Comparison of ENCODE assay signal across 20 mouse cellular contexts in genomic region chr5:136980974-136981373, GRCm38 (mm10). TPM values are rescaled to one million over a fixed set of nuclear protein-coding genes. Genes with fewer than 3 reads are reported as not detected.
A peak's percentile ranks its signal among the peaks of the same experiment; 100 is the strongest.
DNase-seq lines count a peak whose midpoint lies in the region; ATAC-seq and TF ChIP-seq lines count a peak whose summit lies in the region.
"Had no signal": no experiment of that assay in that cellular context is flagged by ENCODE, and none has a peak within 500 bp of the region (broad histone marks: within the 10 kb centered on the region; RNA-seq: fewer than 3 reads in every experiment).

No protein-coding gene starts in this region.

- no peak for ATAC-seq in CD4-positive, CD25-positive, alpha-beta regulatory T cell, adult 4 months
- no peak for ATAC-seq in liver, embryonic 14.5 days (ENCODE audit: insufficient read depth)
- ATAC-seq in G1E (ENCODE audit: extremely low read depth, insufficient number of reproducible peaks, low FRiP score, poor library complexity, severe bottlenecking) = no peak

- H3K4me3 ChIP-seq in liver, embryonic 14.5 days (ENCODE audit: insufficient read depth in 1 of 2, low read depth in 2 of 2, low read length in 2 of 2) = no peak overlapping the region
- no peak overlapping the region for H3K4me3 ChIP-seq in G1E (ENCODE audit: low read depth, low read length)
- H3K4me3 ChIP-seq: embryonic facial prominence, embryonic 15.5 days; forebrain, embryonic 12.5 days; hindbrain, embryonic 12.5 days; lung, embryonic 15.5 days; megakaryocyte, embryonic 14.5 days; neural tube, embryonic 12.5 days had no signal

- H3K27ac ChIP-seq in liver, embryonic 14.5 days = no peak overlapping the region
- H3K27ac ChIP-seq: embryonic facial prominence, embryonic 15.5 days; forebrain, embryonic 12.5 days; hindbrain, embryonic 12.5 days; lung, embryonic 15.5 days; neural tube, embryonic 12.5 days had no signal

- no peaks in the 10 kb centered on the region for H3K9me3 ChIP-seq in liver, embryonic 14.5 days (ENCODE audit: control insufficient read depth, low read length)
- no peaks in the 10 kb centered on the region for H3K9me3 ChIP-seq in G1E (replicated peaks)
- H3K9me3 ChIP-seq: embryonic facial prominence, embryonic 15.5 days; forebrain, embryonic 12.5 days; hindbrain, embryonic 12.5 days; lung, embryonic 15.5 days; neural tube, embryonic 12.5 days had no signal

- H3K9ac ChIP-seq in liver, embryonic 14.5 days (replicated peaks) = no peak overlapping the region
- H3K9ac ChIP-seq: embryonic facial prominence, embryonic 15.5 days; forebrain, embryonic 12.5 days; hindbrain, embryonic 12.5 days; lung, embryonic 15.5 days; neural tube, embryonic 12.5 days had no signal

- H3K27me3 ChIP-seq in liver, embryonic 14.5 days (ENCODE audit: control insufficient read depth, insufficient read depth, low read length) = no peaks in the 10 kb centered on the region
- no peaks in the 10 kb centered on the region for H3K27me3 ChIP-seq in G1E (ENCODE audit: insufficient read depth, low read length)
- H3K27me3 ChIP-seq: embryonic facial prominence, embryonic 15.5 days; forebrain, embryonic 12.5 days; hindbrain, embryonic 12.5 days; lung, embryonic 15.5 days; megakaryocyte, embryonic 14.5 days; neural tube, embryonic 12.5 days had no signal

- peaks cover 3% of the 10 kb centered on the region for H3K36me3 ChIP-seq in liver, embryonic 14.5 days (replicated peaks; ENCODE audit: control insufficient read depth, insufficient read depth, low read depth)
- peaks cover 65% of the 10 kb centered on the region for H3K36me3 ChIP-seq in G1E (replicated peaks)

- H3K4me2 ChIP-seq in liver, embryonic 14.5 days (ENCODE audit: low read depth) = no peak overlapping the region
- H3K4me2 ChIP-seq: embryonic facial prominence, embryonic 15.5 days; forebrain, embryonic 12.5 days; hindbrain, embryonic 12.5 days; lung, embryonic 15.5 days; neural tube, embryonic 12.5 days had no signal

- WGBS in liver, embryonic 14.5 days (ENCODE audit: insufficient replicate concordance) = 71% methylated on average over 8 of the region's 8 CpGs

- TF ChIP-seq EP300 in liver, embryonic 14.5 days (IDR thresholded peaks at IDR 0.05; ENCODE audit: low read depth) = no peak

- DNase-seq in CD4-positive, CD25-positive, alpha-beta regulatory T cell, adult 2 months (ENCODE audit: low read depth, low spot score) = peak; percentile 23
- DNase-seq in liver, embryonic 14.5 days (ENCODE audit: low read depth in 3 of 3, low spot score in 3 of 3) = no peak
- DNase-seq in liver (no peak), G1E (ENCODE audit: low spot score) (no peak)
- peak; percentile 18 for DNase-seq in induced T-regulatory cell, adult 2 months (ENCODE audit: low read depth)
- no peak for DNase-seq in kidney, adult 11 months
- DNase-seq in adrenal gland, postnatal 10 days = no peak
- DNase-seq: cerebellum, adult 8-10 months; kidney, adult 2 months; thymus, adult 18-20 months had no signal

- peaks cover 0 to 4% of the 10 kb centered on the region in 2 experiments; a peak in 2 of 4 replicates for H3K4me1 ChIP-seq in liver, embryonic 14.5 days (replicated peaks; ENCODE audit: control insufficient read depth in 2 of 2, insufficient read depth in 2 of 2, low read length in 1 of 2)
- peaks cover 20% of the 10 kb centered on the region for H3K4me1 ChIP-seq in G1E (ENCODE audit: insufficient read depth, low read depth, low read length)

- TF ChIP-seq CTCF in liver, embryonic 14.5 days (IDR thresholded peaks at IDR 0.05; ENCODE audit: low read depth) = peak; percentile 50
- 0 out of 2 replicates have a peak, but pooled peaks have one; percentile 9 for TF ChIP-seq CTCF in G1E (IDR thresholded peaks at IDR 0.05; ENCODE audit: low read depth, low read length)

RNA-seq across cellular contexts. Expression of gene Plod3, which starts 5.8 kb away (rescaled TPM):
- 1 to 10 TPM; 4.4 to 8.8 TPM for polyA plus RNA-seq in CD4-positive, CD25-positive, alpha-beta regulatory T cell, adult 4 months (2017; shearing (Covaris generic))
- 13.8 and 13.9 TPM in 2 replicates for polyA plus RNA-seq in liver, embryonic 14.5 days (2012; rRNA removed)
- 7.2 and 7.5 TPM in 2 replicates for polyA plus RNA-seq in liver, embryonic 14.5 days (2014; fragmentation: Nextera tagmentation; extraction: Ambion mirVana)
- total RNA-seq in G1E (2014; fragmentation: Nextera tagmentation) = 21.4 and 39.8 TPM in 2 replicates
- 19.7 and 20.7 TPM in 2 replicates for total RNA-seq in G1E (2017)
- polyA plus RNA-seq in G1E (2012) = 33.1 and 33.9 TPM in 2 replicates
- 10 to 100 TPM; 43.5 to 49.6 TPM for total RNA-seq in adrenal gland, postnatal 10 days (2021)

RNA-seq across cellular contexts. Expression of gene Znhit1, which starts 6.8 kb away (rescaled TPM):
- polyA plus RNA-seq in CD4-positive, CD25-positive, alpha-beta regulatory T cell, adult 4 months (2017; shearing (Covaris generic)) = 10 to 100 TPM; 50.3 to 67.0 TPM
- 25.4 and 29.3 TPM in 2 replicates for polyA plus RNA-seq in liver, embryonic 14.5 days (2012; rRNA removed)
- polyA plus RNA-seq in liver, embryonic 14.5 days (2014; fragmentation: Nextera tagmentation; extraction: Ambion mirVana) = 46.2 and 51.2 TPM in 2 replicates
- total RNA-seq in G1E (2014; fragmentation: Nextera tagmentation) (88.7 and 113 TPM in 2 replicates), G1E (2017) (35.5 and 43.4 TPM in 2 replicates)
- polyA plus RNA-seq in G1E (2012) = 247 and 287 TPM in 2 replicates
- total RNA-seq in adrenal gland, postnatal 10 days (2021) = 10 to 100 TPM; 60.1 to 61.0 TPM

RNA-seq across cellular contexts. Expression of gene Cldn15, which starts 14.6 kb away (rescaled TPM):
- polyA plus RNA-seq in CD4-positive, CD25-positive, alpha-beta regulatory T cell, adult 4 months (2017; shearing (Covaris generic)) = under 1 TPM in 1 of 2 experiments, not detected in 1; 0.34 TPM
- polyA plus RNA-seq in liver, embryonic 14.5 days (2012; rRNA removed) = 2.8 and 3.5 TPM in 2 replicates
- 4.2 TPM in 2 replicates for polyA plus RNA-seq in liver, embryonic 14.5 days (2014; fragmentation: Nextera tagmentation; extraction: Ambion mirVana)
- total RNA-seq in G1E (2014; fragmentation: Nextera tagmentation) (1.6 TPM in 1 of 2 replicates, not detected in the other), G1E (2017) (0.05 TPM in 1 of 2 replicates, not detected in the other)
- polyA plus RNA-seq in G1E (2012) = 0.08 and 0.13 TPM in 2 replicates
- total RNA-seq in adrenal gland, postnatal 10 days (2021) = 10 to 100 TPM; 10.7 to 13.6 TPM
- total RNA-seq: left cerebral cortex, adult 18-20 months had no signal

RNA-seq across cellular contexts. Expression of gene Fis1, which starts 27.9 kb away (rescaled TPM):
- polyA plus RNA-seq in CD4-positive, CD25-positive, alpha-beta regulatory T cell, adult 4 months (2017; shearing (Covaris generic)) = 100 to 1,000 TPM; 390 to 404 TPM
- polyA plus RNA-seq in liver, embryonic 14.5 days (2012; rRNA removed) = 115 and 154 TPM in 2 replicates
- polyA plus RNA-seq in liver, embryonic 14.5 days (2014; fragmentation: Nextera tagmentation; extraction: Ambion mirVana) = 239 and 242 TPM in 2 replicates
- total RNA-seq in G1E (2014; fragmentation: Nextera tagmentation) = 143 and 157 TPM in 2 replicates
- total RNA-seq in G1E (2017) = 152 and 170 TPM in 2 replicates
- polyA plus RNA-seq in G1E (2012) = 439 and 593 TPM in 2 replicates
- total RNA-seq in adrenal gland, postnatal 10 days (2021) = 100 to 1,000 TPM; 164 to 186 TPM

RNA-seq across cellular contexts. Expression of gene Vgf, which starts 45.2 kb away (rescaled TPM):
- polyA plus RNA-seq in CD4-positive, CD25-positive, alpha-beta regulatory T cell, adult 4 months (2017; shearing (Covaris generic)) = not detected
- polyA plus RNA-seq in liver, embryonic 14.5 days (2012; rRNA removed) = 0.04 TPM in 2 replicates
- polyA plus RNA-seq in liver, embryonic 14.5 days (2014; fragmentation: Nextera tagmentation; extraction: Ambion mirVana) = not detected in 2 replicates
- total RNA-seq in G1E (2014; fragmentation: Nextera tagmentation) (not detected in 2 replicates), G1E (2017) (0.06 and 0.11 TPM in 2 replicates)
- 0.56 and 0.59 TPM in 2 replicates for polyA plus RNA-seq in G1E (2012)
- total RNA-seq in adrenal gland, postnatal 10 days (2021) = 10 to 100 TPM in 1 of 2 experiments, 1 to 10 TPM in 1; 9.9 to 13.7 TPM
- total RNA-seq: granulocyte monocyte progenitor cell, adult 5-6 weeks had no signal
- polyA plus RNA-seq: heart, embryonic 16.5 days had no signal

Comparison
In these comparisons a context has a peak if more than half of its experiments do, and no peak if none do; other contexts are left out.
1. DNase-seq: peak in CD4-positive, CD25-positive, alpha-beta regulatory T cell, adult 2 months (single experiment) and induced T-regulatory cell, adult 2 months (single experiment); none in liver, embryonic 14.5 days (0 of 3), liver (single experiment), G1E (single experiment), kidney, adult 11 months (single experiment) and adrenal gland, postnatal 10 days (single experiment).